ENCODE assay signal across 8 mouse cellular contexts in the genomic region with DNA sequence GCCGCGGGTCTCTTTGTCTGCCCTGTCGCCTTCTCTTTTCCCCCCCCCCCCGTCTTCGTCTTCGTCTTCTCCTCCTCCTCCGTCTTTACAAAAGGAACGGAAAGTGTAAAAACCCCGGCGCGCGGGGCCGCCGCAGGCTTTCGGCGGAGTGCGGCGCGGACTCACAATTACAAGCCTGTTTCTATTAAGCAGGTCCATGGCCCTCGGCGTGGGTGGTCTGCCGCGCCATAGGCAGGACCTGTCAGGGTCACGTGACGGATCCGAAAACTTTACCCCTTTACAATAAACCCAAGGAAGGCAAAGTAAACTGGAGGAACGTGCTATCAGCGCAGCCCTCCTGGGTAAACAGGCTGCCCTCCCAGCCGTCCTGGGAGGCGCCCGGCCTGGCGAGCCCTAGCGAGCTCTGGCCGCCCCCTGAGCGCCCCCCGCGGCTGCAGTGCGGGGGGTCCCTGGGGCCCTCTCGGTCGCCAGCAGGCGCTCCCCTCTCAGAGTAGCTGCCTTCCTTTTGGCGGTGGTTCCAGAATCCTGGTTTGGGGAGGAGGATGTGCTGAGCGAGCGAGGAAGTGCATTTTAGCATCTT. TPM values are rescaled to one million over a fixed set of nuclear protein-coding genes. Genes with fewer than 3 reads are reported as not detected.
DNase-seq lines count a peak whose midpoint lies in the region; ATAC-seq and TF ChIP-seq lines count a peak whose summit lies in the region.

A gene (minus strand): TSS at position 343 of the 580 bp plus-strand sequence.

- no peaks in the 10 kb centered on the region for H3K36me3 ChIP-seq in hindbrain, embryonic 10.5 days
- H3K36me3 ChIP-seq in splenic B cell, adult 2 months (ENCODE audit: control insufficient read depth, insufficient read depth, low read length, poor library complexity, severe bottlenecking) = 0 out of 2 replicates have a peak, but pooled peaks cover 1% of the 10 kb centered on the region

- H3K27me3 ChIP-seq in cerebellum, adult 2 months (ENCODE audit: control insufficient read depth, insufficient read depth, low read length) = no peaks in the 10 kb centered on the region
- H3K27me3 ChIP-seq in hindbrain, embryonic 10.5 days (ENCODE audit: insufficient read depth, poor library complexity, severe bottlenecking) = peaks cover 85% of the 10 kb centered on the region
- no peaks in the 10 kb centered on the region for H3K27me3 ChIP-seq in splenic B cell, adult 2 months (ENCODE audit: control insufficient read depth, insufficient read depth, low read length, poor library complexity, severe bottlenecking)

- no peak for TF ChIP-seq CTCF in cerebellum, adult 2 months (IDR thresholded peaks at IDR 0.05; ENCODE audit: borderline replicate concordance, insufficient read depth, low read depth, low read length)

- H3K9me3 ChIP-seq in hindbrain, embryonic 10.5 days = no peaks in the 10 kb centered on the region

- peak within 1 kb of the TSS; percentile 29 for H3K27ac ChIP-seq in cerebellum, adult 2 months (ENCODE audit: insufficient read depth, low read length)
- peak within 1 kb of the TSS; percentile 93 for H3K27ac ChIP-seq in hindbrain, embryonic 10.5 days

- peak within 1 kb of the TSS; percentile 86 for H3K4me3 ChIP-seq in cerebellum, adult 2 months (replicated peaks; ENCODE audit: insufficient read depth, low read depth, low read length)
- H3K4me3 ChIP-seq in hindbrain, embryonic 10.5 days = peak within 1 kb of the TSS; percentile 86

- no peak for TF ChIP-seq POLR2A in cerebellum, adult 2 months (IDR thresholded peaks at IDR 0.05; ENCODE audit: borderline replicate concordance, insufficient read depth, low read length)

- H3K4me1 ChIP-seq in cerebellum, adult 2 months (ENCODE audit: control insufficient read depth, insufficient read depth, low read length) = no peaks in the 10 kb centered on the region; the same call in 1 of the 2 replicates
- H3K4me1 ChIP-seq in hindbrain, embryonic 10.5 days (replicated peaks) = peaks cover 55% of the 10 kb centered on the region

- ATAC-seq in megakaryocyte, adult 5-6 weeks (ENCODE audit: poor library complexity, severe bottlenecking) = peak; percentile 14; the same call in 1 of the 2 replicates

- WGBS in cerebellum, adult 2 months = 3% methylated on average over 43 of the region's 44 CpGs
- under 1% methylated on average over 43 of the region's 44 CpGs for WGBS in hindbrain, embryonic 10.5 days

- DNase-seq in kidney, adult 18-20 months = peak; percentile 34
- DNase-seq in kidney, adult 8-10 months = no peak
- DNase-seq in cerebellum, adult 2 months = peak; percentile 55 to 64
- DNase-seq in forelimb bud, embryonic 11.5 days (ENCODE audit: low read depth, low spot score) = peak; percentile 84
- peak; percentile 85 for DNase-seq in hindbrain, embryonic 10.5 days (ENCODE audit: low spot score)
- DNase-seq in left cerebral cortex, adult 8-10 months (ENCODE audit: low spot score in 2 of 2) = peak in 1 of 2 experiments; percentile 30
- DNase-seq in splenic B cell, adult 2 months (ENCODE audit: low read depth, low spot score) = peak; percentile 32

RNA-seq across cellular contexts. Expression of the gene that starts here (rescaled TPM):
- 63.6 and 63.7 TPM in 2 replicates for polyA plus RNA-seq in cerebellum, adult 2 months (2012; rRNA removed)
- 21.8 and 22.1 TPM in 2 replicates for polyA plus RNA-seq in hindbrain, embryonic 10.5 days (2016; fragmentation: Nextera tagmentation; extraction: Ambion mirVana)
- total RNA-seq in left cerebral cortex, adult 8-10 months (2022) = 10 to 100 TPM; 49.4 to 73.3 (median 61.8) TPM
- 3.1 and 3.6 TPM in 2 replicates for total RNA-seq in megakaryocyte, adult 5-6 weeks (2015)
- total RNA-seq in megakaryocyte, adult 5-6 weeks (2017) = 2.3 and 2.5 TPM in 2 replicates

Comparison
In these comparisons a context has a peak if more than half of its experiments do, and no peak if none do; other contexts are left out.
1. RNA of the gene that starts here (total RNA-seq): 49.4 to 73.3 TPM in left cerebral cortex, adult 8-10 months; 2.3 to 3.6 TPM in megakaryocyte, adult 5-6 weeks; every median in the first group is over 10 times any median in the second.
2. DNase-seq: peak in kidney, adult 18-20 months (single experiment), cerebellum, adult 2 months (2 of 2), forelimb bud, embryonic 11.5 days (single experiment), hindbrain, embryonic 10.5 days (single experiment) and splenic B cell, adult 2 months (single experiment); none in kidney, adult 8-10 months (0 of 2).